12 mouse cellular contexts compared by ENCODE assay signal in the genomic region with DNA sequence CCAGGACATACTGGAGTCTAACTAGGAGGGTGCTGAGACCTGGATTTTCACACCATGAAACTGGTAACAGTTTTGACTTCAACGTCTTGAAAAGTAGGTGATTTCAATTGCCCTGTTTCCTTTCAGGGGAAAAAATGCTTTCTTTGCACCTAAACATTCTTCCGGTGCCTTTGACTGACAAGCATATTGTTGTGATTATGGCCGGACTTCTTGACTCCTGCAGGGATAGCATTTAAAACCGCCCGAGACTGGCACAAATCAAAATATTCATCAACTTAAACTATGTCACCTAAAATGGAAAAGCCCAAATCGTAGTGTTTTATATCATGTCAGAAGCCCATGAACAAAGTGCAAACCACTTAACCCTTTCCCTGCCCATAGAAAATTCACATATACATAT.
"Had no signal": no experiment of that assay in that cellular context is flagged by ENCODE, and none has a peak within 500 bp of the region (broad histone marks: within the 10 kb centered on the region; RNA-seq: fewer than 3 reads in every experiment).

No protein-coding gene starts in this region.

- H3K27me3 ChIP-seq: limb, embryonic 15.5 days; liver, embryonic 12.5 days; neural tube, embryonic 12.5 days had no signal

- H3K36me3 ChIP-seq: limb, embryonic 15.5 days; liver, embryonic 12.5 days; midbrain, embryonic 10.5 days; neural tube, embryonic 12.5 days had no signal

- H3K4me1 ChIP-seq: liver, embryonic 12.5 days; neural tube, embryonic 12.5 days had no signal

- H3K27ac ChIP-seq: limb, embryonic 15.5 days; liver, embryonic 12.5 days; midbrain, embryonic 10.5 days; neural tube, embryonic 12.5 days had no signal

- H3K9ac ChIP-seq: limb, embryonic 15.5 days; liver, embryonic 12.5 days; neural tube, embryonic 12.5 days had no signal

- ATAC-seq: inflammation-experienced regulatory T-cells, adult 6 months; intestine, postnatal 0 days; liver, embryonic 12.5 days had no signal

- H3K4me2 ChIP-seq: limb, embryonic 15.5 days; liver, embryonic 12.5 days; neural tube, embryonic 12.5 days had no signal

- DNase-seq: kidney, adult 8-10 months; kidney, postnatal 4 days; midbrain, embryonic 14.5 days; thymus, adult 2 months; thymus, postnatal 25 days had no signal

- H3K4me3 ChIP-seq: limb, embryonic 15.5 days; liver, embryonic 12.5 days; midbrain, embryonic 10.5 days; myocyte; neural tube, embryonic 12.5 days had no signal

- H3K9me3 ChIP-seq: limb, embryonic 15.5 days; liver, embryonic 12.5 days; midbrain, embryonic 10.5 days; neural tube, embryonic 12.5 days had no signal
